Mouse (Mus musculus): Measurements from ENCODE around the gene Unc5b. TPM values are rescaled to one million over a fixed set of nuclear protein-coding genes. Genes with fewer than 3 reads are reported as not detected.
"Not testable (repeated sequence)": the region's sequence is repeated elsewhere in the genome, so short reads cannot be mapped to it uniquely, and the experiment has no call there.

Unc5b gene
- polyA plus RNA-seq (2016; fragmentation: Nextera tagmentation; extraction: Ambion mirVana): 3.4 and 4.3 TPM in 2 replicates

DNA sequence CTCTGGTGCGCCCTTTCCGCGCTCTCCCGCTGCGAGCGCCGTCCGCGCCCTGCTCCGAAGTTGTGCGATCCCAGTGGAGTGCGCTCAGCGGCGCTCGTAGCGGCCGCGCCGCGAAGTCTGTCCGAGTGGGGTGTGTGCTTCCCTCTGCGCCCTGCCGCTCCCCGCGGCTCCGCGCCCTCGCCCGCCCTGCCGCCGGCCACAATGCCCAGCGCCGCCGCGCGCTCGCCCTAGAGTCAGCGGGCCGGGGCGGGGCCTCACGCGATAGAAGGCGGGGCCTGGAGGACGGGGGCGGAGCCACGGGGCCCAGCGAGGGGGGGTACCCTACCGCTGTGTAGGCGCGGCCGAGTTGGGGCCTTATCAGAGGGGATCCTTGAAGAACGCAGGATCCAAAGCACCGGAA lies at the start of gene Unc5b:
Gene Unc5b (minus strand): TSS at position 203 of the 400 bp plus-strand sequence.
- ATAC-seq (ENCODE audit: low FRiP score): peak; percentile 95
- H3K27me3 ChIP-seq: peaks cover 95% of the 10 kb centered on the region
- no peaks in the 10 kb centered on the region for H3K36me3 ChIP-seq
- peak within 1 kb of the TSS; percentile 67 for H3K9ac ChIP-seq
- no peaks in the 10 kb centered on the region for H3K9me3 ChIP-seq (replicated peaks)
- H3K4me1 ChIP-seq: peaks cover 34% of the 10 kb centered on the region
- WGBS: 1% methylated on average over 50 of the region's 53 CpGs
- H3K4me2 ChIP-seq (replicated peaks): peak within 1 kb of the TSS; percentile 90
- peak within 1 kb of the TSS; percentile 58 for H3K4me3 ChIP-seq
- H3K27ac ChIP-seq: peak within 1 kb of the TSS; percentile 45; the same call in 1 of the 2 replicates

- H3K27ac ChIP-seq: no peak overlapping the region
- H3K36me3 ChIP-seq: no peaks in the 10 kb centered on the region
- H3K27me3 ChIP-seq: peaks cover 12% of the 10 kb centered on the region; the same call in 1 of the 2 replicates
- WGBS: 92% methylated on average over 4 of the region's 4 CpGs
- H3K9ac ChIP-seq: no peak overlapping the region
- H3K4me1 ChIP-seq: no peaks in the 10 kb centered on the region
- no peak for ATAC-seq (ENCODE audit: low FRiP score)
- no peak overlapping the region for H3K4me2 ChIP-seq (replicated peaks)
- H3K4me3 ChIP-seq: no peak overlapping the region
- H3K9me3 ChIP-seq (replicated peaks): no peaks in the 10 kb centered on the region
These were observed 48.4 kb upstream of the Unc5b start for GRCm38 (mm10) chr10:60879817-60880216.

DNA sequence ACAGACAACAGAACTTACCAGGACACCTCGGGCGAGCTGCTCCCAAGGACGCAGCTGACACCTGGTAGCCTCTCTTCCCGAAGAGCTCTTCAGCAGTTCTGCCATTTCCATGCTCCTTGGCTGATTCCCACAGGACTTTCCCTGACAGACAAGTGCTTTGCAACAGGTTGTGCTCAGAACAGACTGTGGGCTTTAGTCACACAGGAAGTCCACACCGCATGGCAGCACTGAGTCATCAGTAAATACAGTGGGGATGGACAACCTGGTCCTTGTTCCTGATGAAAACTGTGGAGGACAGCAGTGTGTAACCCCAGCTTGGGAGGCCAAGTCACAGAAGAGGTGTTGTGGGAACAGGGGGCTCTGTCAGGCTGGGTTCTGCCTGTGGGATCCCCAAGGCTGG lies 45.7 kb upstream of the Unc5b start:
- Histone ChIP-seq H3K9me3 (replicated peaks) (no peaks in the 10 kb centered on the region), H3K4me2 (replicated peaks) (no peak overlapping the region), H3K36me3 (no peaks in the 10 kb centered on the region), H3K27me3 (0 out of 2 replicates have a peak, but pooled peaks cover 7% of the 10 kb centered on the region), H3K4me3 (no peak overlapping the region), H3K9ac (no peak overlapping the region), H3K27ac (no peak overlapping the region), H3K4me1 (no peaks in the 10 kb centered on the region)
- no peak for ATAC-seq (ENCODE audit: low FRiP score)
- WGBS: 92% methylated on average over 5 of the region's 5 CpGs

- H3K4me1 ChIP-seq: no peaks in the 10 kb centered on the region
- no peaks in the 10 kb centered on the region for H3K36me3 ChIP-seq
- 90% methylated on average over 1 of the region's 1 CpGs for WGBS
- no peak overlapping the region for H3K9ac ChIP-seq
- H3K4me3 ChIP-seq: no peak overlapping the region
- no peaks in the 10 kb centered on the region for H3K27me3 ChIP-seq
- no peak for ATAC-seq (ENCODE audit: low FRiP score)
- no peaks in the 10 kb centered on the region for H3K9me3 ChIP-seq (replicated peaks)
- no peak overlapping the region for H3K27ac ChIP-seq
- no peak overlapping the region for H3K4me2 ChIP-seq (replicated peaks)
These were observed 43.6 kb upstream of the Unc5b start for GRCm38 (mm10) chr10:60875011-60875410.

- Histone ChIP-seq H3K36me3 (no peaks in the 10 kb centered on the region), H3K9ac (no peak overlapping the region), H3K4me2 (replicated peaks) (no peak overlapping the region), H3K27me3 (peaks cover 2% of the 10 kb centered on the region; the same call in 1 of the 2 replicates), H3K4me1 (no peaks in the 10 kb centered on the region), H3K4me3 (no peak overlapping the region), H3K9me3 (replicated peaks) (no peaks in the 10 kb centered on the region), H3K27ac (no peak overlapping the region)
- WGBS: 83% methylated on average over 6 of the region's 6 CpGs
- no peak for ATAC-seq (ENCODE audit: low FRiP score)
These were observed 31.9 kb upstream of the Unc5b start for GRCm38 (mm10) chr10:60863318-60863717.

- no peak for ATAC-seq (ENCODE audit: low FRiP score)
- Histone ChIP-seq H3K27ac (no peak overlapping the region), H3K9ac (no peak overlapping the region), H3K36me3 (no peaks in the 10 kb centered on the region), H3K9me3 (replicated peaks) (no peaks in the 10 kb centered on the region), H3K4me2 (replicated peaks) (no peak overlapping the region), H3K4me1 (no peaks in the 10 kb centered on the region), H3K27me3 (peaks cover 2% of the 10 kb centered on the region; the same call in 1 of the 2 replicates), H3K4me3 (no peak overlapping the region)
- 64% methylated on average over 25 of the region's 25 CpGs for WGBS
These were observed 31.3 kb upstream of the Unc5b start for GRCm38 (mm10) chr10:60862477-60863293.

DNA sequence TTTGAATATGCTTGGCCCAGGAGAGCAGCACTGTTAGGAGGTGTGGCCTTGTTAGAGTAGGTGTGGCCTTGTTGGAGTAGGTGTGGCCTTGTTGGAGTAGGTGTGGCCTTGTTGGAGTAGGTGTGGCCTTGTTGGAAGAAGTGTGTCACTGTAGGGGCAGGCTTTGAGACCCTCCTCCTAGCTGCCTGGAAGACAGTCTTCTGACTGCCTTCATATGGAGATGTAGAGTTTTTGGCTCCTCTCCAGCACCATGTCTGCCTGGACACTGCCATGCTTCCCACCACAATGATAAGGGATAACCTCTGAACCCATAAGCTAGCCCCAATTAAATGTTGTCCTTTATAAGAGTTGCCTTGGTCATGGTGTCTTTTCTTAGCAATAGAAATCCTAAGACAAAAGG lies 13.9 kb upstream of the Unc5b start:
- not testable (repeated sequence) for ATAC-seq (ENCODE audit: low FRiP score); H3K36me3 ChIP-seq; H3K27me3 ChIP-seq; H3K4me1 ChIP-seq; H3K9ac ChIP-seq; H3K4me2 ChIP-seq (replicated peaks); H3K4me3 ChIP-seq; H3K9me3 ChIP-seq (replicated peaks); H3K27ac ChIP-seq

GRCm38 (mm10) chr10:60838816-60839215 lies 7.4 kb upstream of the Unc5b start:
- WGBS: 68% methylated on average over 19 of the region's 19 CpGs
- Histone ChIP-seq H3K9ac (no peak overlapping the region), H3K4me2 (replicated peaks) (no peak overlapping the region), H3K4me3 (no peak overlapping the region), H3K27me3 (peaks cover 27% of the 10 kb centered on the region), H3K9me3 (replicated peaks) (no peaks in the 10 kb centered on the region), H3K27ac (no peak overlapping the region), H3K36me3 (no peaks in the 10 kb centered on the region), H3K4me1 (no peaks in the 10 kb centered on the region; the same call in 1 of the 2 replicates)
- no peak for ATAC-seq (ENCODE audit: low FRiP score)

GRCm38 (mm10) chr10:60834949-60835348 lies 3.6 kb upstream of the Unc5b start:
- Histone ChIP-seq H3K9me3 (replicated peaks) (no peaks in the 10 kb centered on the region), H3K27me3 (peaks cover 65% of the 10 kb centered on the region), H3K4me1 (peaks cover 14% of the 10 kb centered on the region), H3K4me2 (replicated peaks) (no peak overlapping the region), H3K36me3 (no peaks in the 10 kb centered on the region), H3K27ac (no peak overlapping the region), H3K9ac (no peak overlapping the region), H3K4me3 (no peak overlapping the region)
- 2% methylated on average over 13 of the region's 13 CpGs for WGBS
- ATAC-seq (ENCODE audit: low FRiP score): no peak

DNA sequence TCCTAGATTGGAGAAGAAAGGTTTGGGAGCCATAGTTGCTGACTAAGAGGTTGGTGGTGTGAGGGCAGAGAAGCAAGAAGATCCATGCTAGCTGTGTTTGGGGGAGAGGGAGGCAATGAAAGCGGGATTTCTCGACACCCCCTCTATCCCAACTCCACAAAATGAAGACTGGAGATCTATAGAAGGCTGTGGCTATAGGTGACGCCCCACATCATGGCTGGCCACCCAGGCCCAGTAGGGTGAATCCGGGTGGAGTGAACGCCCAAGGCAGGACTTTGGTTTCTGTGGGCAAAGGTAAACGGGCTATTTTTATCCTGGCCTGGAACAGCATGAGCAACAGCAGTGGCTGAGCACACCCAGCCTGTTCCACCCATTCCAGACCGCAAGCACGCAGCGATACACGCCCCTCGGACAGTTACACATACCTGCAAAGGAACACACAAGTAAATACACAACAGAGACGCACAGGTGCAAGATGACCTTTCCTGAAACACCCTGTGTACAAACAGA lies 1.3 kb upstream of the Unc5b start:
- no peak overlapping the region for H3K9ac ChIP-seq
- no peaks in the 10 kb centered on the region for H3K9me3 ChIP-seq (replicated peaks)
- H3K4me1 ChIP-seq: peaks cover 21% of the 10 kb centered on the region
- H3K36me3 ChIP-seq: no peaks in the 10 kb centered on the region
- no peak overlapping the region for H3K27ac ChIP-seq
- H3K4me2 ChIP-seq (replicated peaks): no peak overlapping the region
- 79% methylated on average over 12 of the region's 12 CpGs for WGBS
- H3K27me3 ChIP-seq: peaks cover 87% of the 10 kb centered on the region
- ATAC-seq (ENCODE audit: low FRiP score): no peak
- no peak overlapping the region for H3K4me3 ChIP-seq

- H3K9me3 ChIP-seq (replicated peaks): no peaks in the 10 kb centered on the region
- peak overlapping the region; percentile 90 for H3K4me2 ChIP-seq (replicated peaks)
- no peaks in the 10 kb centered on the region for H3K36me3 ChIP-seq
- H3K4me1 ChIP-seq: peaks cover 37% of the 10 kb centered on the region
- peak overlapping the region; percentile 67 for H3K9ac ChIP-seq
- peak overlapping the region; percentile 45; the same call in 1 of the 2 replicates for H3K27ac ChIP-seq
- WGBS: under 1% methylated on average over 77 of the region's 78 CpGs
- peak overlapping the region; percentile 58 for H3K4me3 ChIP-seq
- H3K27me3 ChIP-seq: peaks cover 96% of the 10 kb centered on the region
- peak; percentile 20; the same call in 1 of the 2 replicates for ATAC-seq (ENCODE audit: low FRiP score)
These were observed 628 bp downstream of the Unc5b start for GRCm38 (mm10) chr10:60830556-60831350.

GRCm38 (mm10) chr10:60830000-60830399 lies 1.4 kb downstream of the Unc5b start:
- WGBS: 2% methylated on average over 11 of the region's 11 CpGs
- H3K27ac ChIP-seq: no peak overlapping the region
- peak overlapping the region; percentile 58 for H3K4me3 ChIP-seq
- no peak overlapping the region; the same call in 1 of the 2 replicates for H3K9ac ChIP-seq
- ATAC-seq (ENCODE audit: low FRiP score): no peak
- peaks cover 96% of the 10 kb centered on the region for H3K27me3 ChIP-seq
- no peaks in the 10 kb centered on the region for H3K36me3 ChIP-seq
- H3K4me2 ChIP-seq (replicated peaks): peak overlapping the region; percentile 90
- H3K4me1 ChIP-seq: peaks cover 37% of the 10 kb centered on the region
- no peaks in the 10 kb centered on the region for H3K9me3 ChIP-seq (replicated peaks)

Data from hindbrain, embryonic 12.5 days (tissue).